Mouse (Mus musculus): Measurements from ENCODE around the gene Grk6.
A peak's percentile ranks its signal among the peaks of the same experiment; 100 is the strongest.

Grk6 gene

GRCm38 (mm10) chr13:55444937-55445315 is at the start of gene Grk6:
Gene Grk6 (plus strand): TSS chr13:55445072.
- DNase-seq (ENCODE audit: low read depth, low spot score), result peak; percentile 96

DNA sequence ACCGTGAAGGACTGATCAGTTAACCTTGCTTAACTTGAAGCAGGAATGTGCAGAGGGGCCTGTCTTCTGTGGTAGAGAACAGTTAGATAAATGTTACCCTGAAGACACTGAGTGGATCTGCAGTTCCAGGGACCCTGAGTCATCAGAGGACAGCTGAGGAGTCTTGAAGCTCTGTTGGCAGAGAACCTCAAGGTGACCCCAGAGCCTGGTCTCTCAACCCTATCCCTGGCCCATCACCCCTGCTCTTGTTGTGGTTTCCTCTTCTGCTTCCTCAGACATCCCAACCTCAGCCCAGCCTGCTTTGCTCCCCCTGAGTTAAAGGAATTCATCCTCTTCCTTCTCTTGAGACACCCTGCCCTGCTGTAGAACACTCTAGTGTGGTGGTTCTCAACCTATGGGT is 46.8 kb upstream of the Grk6 start, which contains the start of gene Slc34a1:
Gene Slc34a1 (plus strand): TSS at position 100 of the 400 bp plus-strand sequence.
- no peak for DNase-seq (ENCODE audit: low read depth, low spot score)

GRCm38 (mm10) chr13:55399300-55400038 is 45.4 kb upstream of the Grk6 start:
- no peak for DNase-seq (ENCODE audit: low read depth, low spot score)

- no peak for DNase-seq (ENCODE audit: low read depth, low spot score)
Measured at GRCm38 (mm10) chr13:55400039-55400346, 44.9 kb upstream of the Grk6 start.

- DNase-seq (ENCODE audit: low read depth, low spot score), result no peak
Measured at GRCm38 (mm10) chr13:55403266-55403665, 41.6 kb upstream of the Grk6 start.

DNA sequence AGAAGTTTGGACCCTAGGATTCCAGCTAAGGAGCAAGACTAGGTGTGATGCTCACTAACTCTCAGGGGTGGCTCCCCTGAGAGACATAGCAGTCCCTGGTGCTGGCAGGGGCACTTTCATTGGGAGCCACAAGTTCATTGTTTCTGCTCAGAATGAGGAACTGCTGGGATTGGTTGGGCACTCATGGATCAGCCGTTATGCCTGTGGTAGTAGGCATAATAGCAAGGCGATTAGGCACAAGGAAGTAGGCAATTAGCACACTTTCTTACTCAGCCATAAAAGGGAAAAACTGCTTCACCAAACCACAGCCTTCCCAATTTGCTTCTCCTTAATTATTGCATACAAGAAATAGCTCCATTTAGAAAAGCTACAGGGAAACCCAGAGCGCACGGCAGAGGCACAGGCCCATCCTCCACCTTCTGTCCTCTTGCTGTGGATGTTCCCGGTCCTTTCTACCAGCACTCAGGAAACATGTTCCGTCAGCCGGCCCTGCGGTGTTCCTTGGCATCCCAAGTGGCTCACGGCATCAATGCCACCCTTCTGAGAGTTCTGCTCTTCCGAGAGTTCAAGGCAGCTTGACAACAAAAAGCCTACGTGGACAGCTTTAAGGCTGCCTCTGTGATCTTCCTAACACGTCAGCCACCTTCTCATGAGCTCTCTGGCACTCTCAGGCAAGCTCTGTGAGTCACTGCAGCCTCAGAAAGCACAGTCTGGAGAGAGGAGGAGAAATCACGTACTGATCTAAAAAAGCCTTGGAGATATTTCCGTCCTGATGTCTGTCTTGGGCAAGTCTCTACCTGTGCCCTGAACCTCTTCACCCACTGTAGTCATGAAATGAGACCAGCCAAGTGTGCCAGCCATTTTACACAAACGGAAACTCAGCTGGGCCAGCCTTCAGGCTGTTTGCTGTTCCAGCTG is 40.7 kb upstream of the Grk6 start:
- DNase-seq (ENCODE audit: low read depth, low spot score), result no peak

DNA sequence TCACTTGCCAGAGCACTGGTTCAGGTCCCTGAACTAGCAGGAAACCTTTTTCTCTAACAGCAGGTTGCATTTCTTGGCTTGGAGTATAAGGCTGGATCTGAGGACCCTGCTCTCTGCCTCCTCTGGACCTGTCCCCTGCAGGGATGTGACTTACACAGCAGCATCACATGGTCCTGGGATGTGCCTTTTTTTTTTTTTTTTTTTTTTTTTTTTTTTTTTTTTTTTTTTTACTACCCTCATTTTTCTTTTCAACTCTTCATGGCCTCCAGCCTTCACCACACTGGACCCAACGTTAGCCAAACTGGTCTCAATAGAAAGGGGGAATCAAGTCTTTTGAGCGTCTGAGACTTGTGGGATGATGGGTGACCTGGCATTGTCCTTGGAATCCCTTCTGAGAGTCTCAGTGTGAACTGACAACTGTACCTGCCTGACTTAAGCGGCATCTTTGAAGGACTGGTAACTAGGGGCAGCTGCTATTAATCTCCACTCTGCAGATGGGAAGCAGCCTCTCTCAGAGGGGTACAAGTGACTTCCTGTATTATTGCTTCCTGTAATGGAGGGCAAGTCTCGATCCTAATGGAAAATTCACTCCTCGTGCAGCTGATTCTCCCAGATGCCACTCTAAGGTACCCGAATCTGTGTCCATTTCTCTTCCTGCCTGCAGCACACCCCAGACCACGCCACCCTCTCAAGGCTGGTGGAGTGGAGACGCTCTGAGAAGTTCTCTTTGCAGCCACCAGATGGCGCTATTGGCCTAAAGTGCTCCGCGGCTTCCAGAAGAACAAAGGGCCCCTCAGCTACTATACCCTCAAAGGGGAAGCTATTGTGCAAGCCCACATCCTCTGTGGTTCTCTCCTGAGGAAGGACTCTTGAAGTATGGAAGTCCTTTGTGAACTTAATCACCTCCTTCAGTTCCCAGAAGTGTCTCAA is 39.8 kb upstream of the Grk6 start:
- peak; percentile 65 for DNase-seq (ENCODE audit: low read depth, low spot score)

- no peak for DNase-seq (ENCODE audit: low read depth, low spot score)
Measured at GRCm38 (mm10) chr13:55405783-55406390, 39.0 kb upstream of the Grk6 start.

DNA sequence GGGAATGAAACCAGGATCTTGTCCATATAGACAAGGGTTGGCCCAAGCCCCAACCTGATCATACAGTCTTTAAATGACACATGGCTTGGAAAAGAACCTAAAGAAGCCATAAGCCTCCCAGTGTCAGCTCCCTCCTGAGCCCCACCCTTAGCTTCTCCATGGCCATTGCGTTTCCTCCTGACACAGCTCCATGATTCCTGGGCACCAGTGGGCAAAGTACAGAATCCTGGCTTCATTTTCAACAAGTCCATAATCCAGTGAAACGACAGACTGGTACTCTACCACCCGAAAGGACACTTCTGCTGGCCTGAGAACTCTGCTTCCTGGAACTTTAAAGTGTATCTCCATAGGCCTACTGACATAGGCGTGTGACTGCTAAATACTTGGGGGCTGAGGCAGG is 37.5 kb upstream of the Grk6 start:
- DNase-seq (ENCODE audit: low read depth, low spot score), result no peak

DNA sequence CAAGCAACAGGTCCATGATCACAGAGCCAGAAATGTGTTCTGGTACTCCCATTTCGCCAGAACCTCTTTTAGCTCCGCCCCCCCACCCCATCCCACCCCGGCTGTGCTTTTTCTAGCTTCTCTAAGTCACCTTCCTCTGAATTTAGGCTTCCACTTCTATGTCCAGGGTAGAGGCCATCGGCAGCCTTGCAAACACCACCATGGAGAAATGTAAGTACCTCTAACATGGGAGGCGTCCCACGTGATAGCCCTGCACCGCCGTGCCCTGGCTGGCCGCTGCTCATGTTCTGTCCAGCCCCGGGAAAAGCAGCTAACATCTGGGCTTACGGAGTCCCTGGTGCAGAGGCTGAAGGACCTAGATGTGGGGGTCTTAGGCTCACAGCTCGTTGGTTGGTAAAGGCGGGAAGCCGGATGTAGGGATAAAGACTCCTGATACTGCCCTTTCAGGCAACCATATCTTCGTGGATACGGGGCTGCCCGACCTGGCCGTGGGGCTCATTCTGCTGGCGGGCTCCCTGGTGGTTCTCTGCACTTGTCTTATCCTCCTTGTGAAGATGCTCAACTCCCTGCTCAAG is 36.2 kb upstream of the Grk6 start:
- DNase-seq (ENCODE audit: low read depth, low spot score), result no peak

- DNase-seq (ENCODE audit: low read depth, low spot score), result no peak
Measured at GRCm38 (mm10) chr13:55411826-55412225, 33.0 kb upstream of the Grk6 start.

GRCm38 (mm10) chr13:55412643-55413307 is 32.1 kb upstream of the Grk6 start:
- DNase-seq (ENCODE audit: low read depth, low spot score), result no peak

- no peak for DNase-seq (ENCODE audit: low read depth, low spot score)
Measured at GRCm38 (mm10) chr13:55413333-55413732, 31.5 kb upstream of the Grk6 start.

DNA sequence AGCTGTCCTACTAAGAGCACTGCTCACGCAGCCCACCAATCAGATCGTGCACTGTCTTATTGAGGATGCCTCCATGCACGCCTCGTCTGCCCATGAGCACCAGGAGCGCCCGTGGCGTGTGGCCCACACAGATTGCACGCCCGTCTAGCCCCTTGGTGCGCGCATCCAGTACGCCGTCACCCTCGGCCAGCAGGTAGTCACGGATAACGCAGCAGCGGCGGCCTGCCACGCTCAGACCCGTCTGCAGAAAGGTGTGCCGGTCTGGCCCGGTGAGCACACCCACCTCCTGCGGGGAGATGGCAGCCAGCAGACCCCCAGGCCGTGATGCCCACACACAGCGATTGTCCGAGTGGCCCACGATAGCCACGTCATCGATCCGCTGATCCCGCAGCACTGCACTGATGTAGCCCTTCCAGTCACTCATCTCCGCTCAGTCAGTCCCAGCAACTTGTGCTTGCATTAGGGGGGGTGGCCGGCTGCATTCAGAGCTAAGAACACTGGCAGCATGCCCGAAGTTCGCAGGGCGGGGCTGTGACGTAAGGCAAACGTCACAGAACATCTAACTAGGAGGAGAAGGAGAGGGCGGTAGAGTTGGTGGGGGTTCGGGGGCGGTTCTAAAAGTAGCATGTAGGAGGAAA is 30.0 kb upstream of the Grk6 start, which contains the start of gene Pfn3:
Gene Pfn3 (minus strand): TSS at position 490 of the 638 bp plus-strand sequence.
- no peak for DNase-seq (ENCODE audit: low read depth, low spot score)

DNA sequence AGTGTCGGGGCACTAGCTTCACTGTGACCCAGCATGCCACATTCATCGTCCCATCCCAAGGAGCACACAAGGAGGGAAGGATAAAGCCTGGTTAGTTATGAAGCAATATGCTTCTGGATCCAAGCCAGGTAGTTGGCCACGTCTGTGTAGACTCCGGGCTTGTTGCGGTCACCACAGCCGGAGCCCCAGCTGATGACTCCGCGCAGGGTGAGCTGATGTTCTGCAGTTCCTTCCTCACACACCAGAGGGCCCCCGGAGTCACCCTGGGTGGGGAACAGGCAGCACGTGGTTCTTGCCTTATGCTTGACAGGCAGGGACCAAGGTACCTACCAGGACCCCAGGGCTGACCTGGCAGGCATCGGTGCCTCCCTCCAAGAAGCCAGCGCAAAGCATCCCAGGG is 26.9 kb upstream of the Grk6 start:
- DNase-seq (ENCODE audit: low read depth, low spot score), result peak; percentile 61

DNA sequence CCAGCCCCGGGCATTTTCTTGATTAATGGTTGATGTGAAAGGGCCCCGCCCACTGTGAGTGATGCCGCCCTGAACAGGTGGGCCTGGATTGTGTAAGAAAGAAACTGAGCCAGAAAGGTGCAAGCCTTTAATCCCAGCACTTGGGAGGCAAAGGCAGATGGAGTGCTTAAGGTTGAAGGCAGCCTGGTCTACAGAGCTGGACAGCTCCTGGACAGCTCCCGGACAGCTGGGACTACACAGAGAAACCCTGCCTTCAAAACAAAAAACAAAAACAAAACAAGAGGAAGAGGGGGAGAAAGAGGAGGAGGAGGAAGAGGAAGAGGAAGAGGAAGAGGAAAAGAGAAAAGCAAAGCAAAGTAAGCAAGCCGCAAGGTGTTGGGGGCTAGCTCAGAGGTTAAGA is 25.7 kb upstream of the Grk6 start:
- DNase-seq (ENCODE audit: low read depth, low spot score), result no peak

GRCm38 (mm10) chr13:55420018-55420932 is 24.6 kb upstream of the Grk6 start:
- no peak for DNase-seq (ENCODE audit: low read depth, low spot score)

GRCm38 (mm10) chr13:55420933-55421800 is 23.7 kb upstream of the Grk6 start:
- DNase-seq (ENCODE audit: low read depth, low spot score), result no peak
